Mouse (Mus musculus) right cerebral cortex, postnatal 25 days (tissue): ENCODE results near the gene Susd1.
A peak's percentile ranks its signal among the peaks of the same experiment; 100 is the strongest.

Experiments used
- DNase-seq: peaks from one replicate; pipeline ENCODE4 v3.0.0; 2022

Susd1 gene

GRCm38 (mm10) chr4:59437990-59438854 is at the start of gene Susd1:
Susd1 (minus strand) TSS chr4:59438633.
- DNase-seq: peak; percentile 70

GRCm38 (mm10) chr4:59471306-59471705 is 32.9 kb upstream of the Susd1 start:
- no peak for DNase-seq

- DNase-seq: no peak
These were observed 27.0 kb upstream of the Susd1 start for GRCm38 (mm10) chr4:59465449-59465848.

GRCm38 (mm10) chr4:59464661-59465060 is 26.2 kb upstream of the Susd1 start:
- DNase-seq: no peak

- peak; percentile 76 for DNase-seq
These were observed 24.1 kb upstream of the Susd1 start for GRCm38 (mm10) chr4:59462494-59462893.

GRCm38 (mm10) chr4:59461116-59461727 is 22.8 kb upstream of the Susd1 start:
- no peak for DNase-seq

- no peak for DNase-seq
These were observed 21.0 kb upstream of the Susd1 start for GRCm38 (mm10) chr4:59459216-59459955.

- no peak for DNase-seq
These were observed 19.5 kb upstream of the Susd1 start for GRCm38 (mm10) chr4:59457941-59458340.

- no peak for DNase-seq
These were observed 18.7 kb upstream of the Susd1 start for GRCm38 (mm10) chr4:59457091-59457490.

GRCm38 (mm10) chr4:59455465-59455864 is 17.0 kb upstream of the Susd1 start:
- DNase-seq: no peak

GRCm38 (mm10) chr4:59454046-59454445 is 15.6 kb upstream of the Susd1 start:
- no peak for DNase-seq

- no peak for DNase-seq
These were observed 14.1 kb upstream of the Susd1 start for GRCm38 (mm10) chr4:59452503-59452933.

GRCm38 (mm10) chr4:59450906-59451305 is 12.5 kb upstream of the Susd1 start:
- DNase-seq: no peak

- DNase-seq: no peak
These were observed 11.9 kb upstream of the Susd1 start for GRCm38 (mm10) chr4:59450234-59450854.

GRCm38 (mm10) chr4:59447296-59447695 is 8.9 kb upstream of the Susd1 start:
- no peak for DNase-seq

- no peak for DNase-seq
These were observed 7.1 kb upstream of the Susd1 start for GRCm38 (mm10) chr4:59445516-59445915.

GRCm38 (mm10) chr4:59444994-59445393 is 6.6 kb upstream of the Susd1 start:
- DNase-seq: no peak

GRCm38 (mm10) chr4:59444085-59444484 is 5.7 kb upstream of the Susd1 start:
- no peak for DNase-seq

- no peak for DNase-seq
These were observed 2.8 kb upstream of the Susd1 start for GRCm38 (mm10) chr4:59441265-59441664.

GRCm38 (mm10) chr4:59439960-59440359 is 1.5 kb upstream of the Susd1 start:
- no peak for DNase-seq

GRCm38 (mm10) chr4:59439041-59439440 is 608 bp upstream of the Susd1 start:
- no peak for DNase-seq

- DNase-seq: no peak
These were observed 2.5 kb downstream of the Susd1 start for GRCm38 (mm10) chr4:59435951-59436350.

- DNase-seq: no peak
These were observed 4.4 kb downstream of the Susd1 start for GRCm38 (mm10) chr4:59434039-59434438.
